Mouse (Mus musculus) thymus, adult 2 months (tissue): Measurements from ENCODE around the gene Gm13696. TPM values are rescaled to one million over a fixed set of nuclear protein-coding genes. Genes with fewer than 3 reads are reported as not detected.
"Not testable (repeated sequence)": the region's sequence is repeated elsewhere in the genome, so short reads cannot be mapped to it uniquely, and the experiment has no call there.

Experiments used
- DNase-seq: peaks from one replicate; pipeline ENCODE4 v3.0.0; 2021
- H3K27ac ChIP-seq: fragments of 200-500 bp; 2 replicates; pipeline ENCODE4 v1.5.1; 2012; ENCODE audit warnings: low read length, control low read depth; ENCODE audit not compliant: control insufficient read depth, insufficient read depth
- H3K27me3 ChIP-seq: fragments of 200-500 bp; 2 replicates; pipeline ENCODE4 v1.6.1; 2012; ENCODE audit warnings: mild to moderate bottlenecking, low read length, moderate library complexity, mixed read lengths; ENCODE audit not compliant: control insufficient read depth, insufficient read depth
- H3K36me3 ChIP-seq: fragments of 200-500 bp; 2 replicates; pipeline ENCODE4 v1.6.1; 2012; ENCODE audit warnings: mild to moderate bottlenecking, low read length, moderate library complexity; ENCODE audit not compliant: control insufficient read depth, insufficient read depth
- H3K4me1 ChIP-seq: fragments of 200-500 bp; replicated peaks from 2 replicates; pipeline ENCODE4 v1.6.1; 2012; ENCODE audit warnings: low read length; ENCODE audit not compliant: control insufficient read depth, insufficient read depth
- H3K4me3 ChIP-seq: fragments of 200-500 bp; 2 replicates; pipeline ENCODE4 v1.5.1; 2012; ENCODE audit warnings: mild to moderate bottlenecking, low read length, control low read depth, moderate library complexity; ENCODE audit not compliant: control insufficient read depth, insufficient read depth
- CTCF ChIP-seq: fragments of 200-500 bp; IDR thresholded peaks from 2 replicates; pipeline ENCODE4 v1.5.1; 2012; ENCODE audit warnings: mild to moderate bottlenecking, control low read depth, low read length, moderate library complexity, borderline replicate concordance; ENCODE audit not compliant: control insufficient read depth, poor library complexity, insufficient read depth; ENCODE audit errors: extremely low read depth
- POLR2A ChIP-seq: fragments of 200-500 bp; IDR thresholded peaks from 2 replicates; pipeline ENCODE4 v1.6.1; 2012; ENCODE audit warnings: mild to moderate bottlenecking, low read length, control low read depth, moderate library complexity; ENCODE audit not compliant: control insufficient read depth, poor library complexity, insufficient read depth; ENCODE audit errors: extremely low read depth
- WGBS: fragments of 180-500 bp; shearing (Covaris S2); methylation state at CpG from one replicate; pipeline ENCODE4 v1.1.7; 2018; 5-methylcytosine and 5-hydroxymethylcytosine counted together
- polyA plus RNA-seq: library from polyadenylated mRNA; depleted of rRNA; stranded (reverse); fragments of >200 nt; gene quantifications from 2 replicates; pipeline ENCODE4 v1.2.3, GENCODE M21; 2012; rRNA removed

Gm13696 gene
- not detected in 2 replicates for polyA plus RNA-seq

DNA sequence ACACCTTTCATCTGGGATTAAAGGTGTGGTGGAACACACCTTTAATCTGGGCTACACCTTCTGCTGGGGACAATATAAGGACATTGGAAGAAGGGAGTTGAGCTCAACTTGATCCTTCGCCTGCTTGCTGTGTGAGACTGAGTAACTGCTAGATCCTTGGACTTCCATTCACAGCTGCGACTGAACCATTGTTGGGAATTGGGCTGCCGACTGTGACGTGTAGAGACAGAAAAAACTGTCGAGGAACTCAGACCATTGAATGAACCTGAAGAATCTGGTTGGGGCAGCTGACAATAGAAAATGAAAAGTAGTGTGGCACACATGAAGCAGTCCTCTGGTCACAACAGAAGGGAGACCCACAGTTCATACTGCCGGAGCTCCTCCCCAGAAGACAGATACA lies at the start of gene Gm13696:
Gene Gm13696 (plus strand): TSS at position 301 of the 400 bp plus-strand sequence.
- not testable (repeated sequence) for DNase-seq, H3K27me3 ChIP-seq, H3K4me1 ChIP-seq, H3K27ac ChIP-seq, H3K36me3 ChIP-seq, H3K4me3 ChIP-seq
- WGBS, result no CpG with 5 or more reads among the region's 6 CpGs

DNA sequence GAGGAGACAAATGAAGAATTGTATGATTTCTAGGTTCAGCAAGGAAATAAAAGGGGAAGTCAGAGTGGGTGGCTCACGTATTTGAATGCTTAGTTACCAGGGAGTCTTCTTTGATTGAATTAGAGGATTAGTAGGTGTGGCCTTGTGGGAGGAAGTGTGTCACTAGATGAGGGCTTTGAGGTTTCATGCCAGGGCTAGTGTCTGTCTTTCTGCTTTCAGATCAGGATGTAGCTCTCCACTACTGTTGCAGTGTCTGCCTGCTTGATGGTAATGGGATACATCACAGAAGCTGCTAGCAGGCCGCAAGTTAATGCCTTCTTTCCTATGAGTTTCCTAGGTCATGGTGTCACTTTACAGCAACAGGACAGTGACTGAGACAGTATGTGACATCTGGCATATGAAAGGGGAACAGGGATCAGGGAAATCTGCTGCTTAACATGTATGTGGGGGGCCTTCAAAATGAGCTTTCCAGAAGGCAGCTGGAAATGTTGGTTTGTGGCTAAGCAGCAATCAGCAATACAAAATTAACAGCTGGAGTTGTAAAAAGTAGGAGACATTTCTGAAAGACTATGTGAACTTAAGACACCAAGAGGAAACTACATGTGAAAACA lies 43.3 kb upstream of the Gm13696 start:
- Histone ChIP-seq H3K4me3 (no peak overlapping the region), H3K27me3 (no peaks in the 10 kb centered on the region), H3K27ac (no peak overlapping the region), H3K36me3 (no peaks in the 10 kb centered on the region), H3K4me1 (no peaks in the 10 kb centered on the region)
- no peak for TF ChIP-seq CTCF
- TF ChIP-seq POLR2A, result no peak
- DNase-seq, result no peak
- WGBS, result 7% methylated on average over 2 of the region's 2 CpGs

DNA sequence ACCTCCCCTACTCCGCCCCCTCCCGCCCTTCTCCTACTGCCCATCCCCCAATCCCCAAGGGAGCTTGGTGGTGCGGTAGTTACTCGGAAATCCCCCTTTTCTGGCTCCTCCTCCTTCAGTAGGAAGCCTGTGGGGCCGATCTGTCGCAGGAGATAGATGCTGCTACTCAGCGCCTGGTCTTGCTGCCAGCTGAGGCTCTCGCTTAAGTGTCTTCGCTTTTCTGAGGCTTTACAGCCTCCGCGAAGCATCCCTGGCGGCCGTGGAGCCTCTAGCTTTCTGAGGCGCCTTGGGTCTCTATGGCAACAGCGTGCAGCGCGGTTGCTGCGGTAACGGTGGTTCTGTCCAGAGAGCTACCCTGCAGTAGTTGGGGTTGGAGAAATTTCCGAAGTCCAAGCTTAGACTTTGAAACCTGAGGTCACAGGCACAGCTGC lies 32.0 kb upstream of the Gm13696 start, which contains the start of gene Zswim2:
Gene Zswim2 (minus strand): TSS at position 298 of the 431 bp plus-strand sequence.
- TF ChIP-seq POLR2A (no peak), CTCF (no peak)
- no peak within 1 kb of the TSS for H3K4me3 ChIP-seq

DNA sequence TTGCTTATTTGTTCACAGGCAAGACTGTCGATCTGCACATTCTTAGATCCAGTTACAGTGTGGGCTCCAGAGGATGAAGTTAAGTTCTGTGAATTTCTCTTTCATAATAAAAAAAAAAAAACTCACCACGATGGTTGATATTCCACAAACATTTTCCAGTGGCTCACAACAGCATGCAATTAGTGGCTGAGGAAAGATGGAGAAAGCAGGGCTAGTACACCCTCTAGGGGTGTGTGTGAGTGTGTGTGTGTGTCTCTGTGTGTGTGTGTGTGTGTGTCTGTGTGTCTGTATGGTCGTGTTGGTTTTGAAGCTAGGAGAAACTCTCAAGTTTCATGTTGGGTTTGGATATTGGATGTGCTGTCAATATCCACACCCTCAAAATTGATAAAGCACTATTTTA lies 31.5 kb upstream of the Gm13696 start:
- Histone ChIP-seq H3K27ac (no peak overlapping the region), H3K4me1 (0 out of 2 replicates have a peak, but pooled peaks cover 3% of the 10 kb centered on the region), H3K36me3 (no peaks in the 10 kb centered on the region), H3K4me3 (no peak overlapping the region), H3K27me3 (no peaks in the 10 kb centered on the region)
- no peak for DNase-seq
- TF ChIP-seq CTCF (no peak), POLR2A (no peak)
- WGBS, result 14% methylated on average over 3 of the region's 3 CpGs

More for the DNA sequence above, 32.0 kb upstream of the Gm13696 start, which contains the start of gene Zswim2:
- H3K27ac ChIP-seq, result no peak within 1 kb of the TSS
- 2% methylated on average over 20 of the region's 20 CpGs for WGBS
- H3K36me3 ChIP-seq, result no peaks in the 10 kb centered on the region
- H3K27me3 ChIP-seq, result no peaks in the 10 kb centered on the region
- peak; percentile 10 for DNase-seq
- 0 out of 2 replicates have a peak, but pooled peaks cover 3% of the 10 kb centered on the region for H3K4me1 ChIP-seq

DNA sequence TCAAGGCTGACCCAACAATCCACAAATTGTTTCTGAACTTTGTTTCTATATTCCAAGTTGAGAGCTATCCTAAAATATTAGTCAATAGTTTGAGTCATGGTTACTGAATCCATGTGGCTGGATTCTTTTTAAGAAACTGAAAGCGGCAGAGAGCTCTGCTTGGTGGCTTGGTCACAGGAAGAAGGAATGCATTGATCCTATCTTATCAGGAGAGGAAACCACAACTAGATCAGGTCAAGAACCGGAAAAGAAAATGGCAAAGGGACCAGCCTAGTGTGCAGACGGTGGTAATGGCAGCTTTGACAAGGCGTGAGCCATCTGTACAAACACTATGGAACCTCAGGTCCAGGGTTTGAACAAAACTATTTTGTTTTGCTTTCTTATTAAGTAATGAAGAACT lies 31.1 kb upstream of the Gm13696 start:
- H3K27me3 ChIP-seq, result no peaks in the 10 kb centered on the region
- 30% methylated on average over 4 of the region's 4 CpGs for WGBS
- no peak overlapping the region for H3K4me3 ChIP-seq
- H3K36me3 ChIP-seq, result no peaks in the 10 kb centered on the region
- TF ChIP-seq CTCF (no peak), POLR2A (no peak)
- H3K27ac ChIP-seq, result no peak overlapping the region
- DNase-seq, result no peak
- 0 out of 2 replicates have a peak, but pooled peaks cover 3% of the 10 kb centered on the region for H3K4me1 ChIP-seq

DNA sequence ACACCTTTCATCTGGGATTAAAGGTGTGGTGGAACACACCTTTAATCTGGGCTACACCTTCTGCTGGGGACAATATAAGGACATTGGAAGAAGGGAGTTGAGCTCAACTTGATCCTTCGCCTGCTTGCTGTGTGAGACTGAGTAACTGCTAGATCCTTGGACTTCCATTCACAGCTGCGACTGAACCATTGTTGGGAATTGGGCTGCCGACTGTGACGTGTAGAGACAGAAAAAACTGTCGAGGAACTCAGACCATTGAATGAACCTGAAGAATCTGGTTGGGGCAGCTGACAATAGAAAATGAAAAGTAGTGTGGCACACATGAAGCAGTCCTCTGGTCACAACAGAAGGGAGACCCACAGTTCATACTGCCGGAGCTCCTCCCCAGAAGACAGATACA lies 17.5 kb upstream of the Gm13696 start, which contains the start of gene Gm13698:
Gene Gm13698 (plus strand): TSS at position 301 of the 400 bp plus-strand sequence.
- not testable (repeated sequence) for DNase-seq, H3K27ac ChIP-seq, H3K36me3 ChIP-seq, H3K27me3 ChIP-seq, H3K4me3 ChIP-seq, H3K4me1 ChIP-seq
- WGBS, result no CpG with 5 or more reads among the region's 6 CpGs

DNA sequence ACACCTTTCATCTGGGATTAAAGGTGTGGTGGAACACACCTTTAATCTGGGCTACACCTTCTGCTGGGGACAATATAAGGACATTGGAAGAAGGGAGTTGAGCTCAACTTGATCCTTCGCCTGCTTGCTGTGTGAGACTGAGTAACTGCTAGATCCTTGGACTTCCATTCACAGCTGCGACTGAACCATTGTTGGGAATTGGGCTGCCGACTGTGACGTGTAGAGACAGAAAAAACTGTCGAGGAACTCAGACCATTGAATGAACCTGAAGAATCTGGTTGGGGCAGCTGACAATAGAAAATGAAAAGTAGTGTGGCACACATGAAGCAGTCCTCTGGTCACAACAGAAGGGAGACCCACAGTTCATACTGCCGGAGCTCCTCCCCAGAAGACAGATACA lies 11.7 kb upstream of the Gm13696 start, which contains the start of gene Gm13693:
Gene Gm13693 (plus strand): TSS at position 301 of the 400 bp plus-strand sequence.
- not testable (repeated sequence) for H3K27ac ChIP-seq, H3K4me1 ChIP-seq, H3K4me3 ChIP-seq, H3K27me3 ChIP-seq, DNase-seq, H3K36me3 ChIP-seq
- no CpG with 5 or more reads among the region's 6 CpGs for WGBS

DNA sequence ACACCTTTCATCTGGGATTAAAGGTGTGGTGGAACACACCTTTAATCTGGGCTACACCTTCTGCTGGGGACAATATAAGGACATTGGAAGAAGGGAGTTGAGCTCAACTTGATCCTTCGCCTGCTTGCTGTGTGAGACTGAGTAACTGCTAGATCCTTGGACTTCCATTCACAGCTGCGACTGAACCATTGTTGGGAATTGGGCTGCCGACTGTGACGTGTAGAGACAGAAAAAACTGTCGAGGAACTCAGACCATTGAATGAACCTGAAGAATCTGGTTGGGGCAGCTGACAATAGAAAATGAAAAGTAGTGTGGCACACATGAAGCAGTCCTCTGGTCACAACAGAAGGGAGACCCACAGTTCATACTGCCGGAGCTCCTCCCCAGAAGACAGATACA lies 5.9 kb upstream of the Gm13696 start, which contains the start of gene Gm13695:
Gene Gm13695 (plus strand): TSS at position 301 of the 400 bp plus-strand sequence.
- not testable (repeated sequence) for H3K27me3 ChIP-seq, H3K36me3 ChIP-seq, H3K4me3 ChIP-seq, H3K27ac ChIP-seq, H3K4me1 ChIP-seq, DNase-seq
- WGBS, result no CpG with 5 or more reads among the region's 6 CpGs

DNA sequence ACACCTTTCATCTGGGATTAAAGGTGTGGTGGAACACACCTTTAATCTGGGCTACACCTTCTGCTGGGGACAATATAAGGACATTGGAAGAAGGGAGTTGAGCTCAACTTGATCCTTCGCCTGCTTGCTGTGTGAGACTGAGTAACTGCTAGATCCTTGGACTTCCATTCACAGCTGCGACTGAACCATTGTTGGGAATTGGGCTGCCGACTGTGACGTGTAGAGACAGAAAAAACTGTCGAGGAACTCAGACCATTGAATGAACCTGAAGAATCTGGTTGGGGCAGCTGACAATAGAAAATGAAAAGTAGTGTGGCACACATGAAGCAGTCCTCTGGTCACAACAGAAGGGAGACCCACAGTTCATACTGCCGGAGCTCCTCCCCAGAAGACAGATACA lies 5.7 kb downstream of the Gm13696 start, which contains the start of gene Gm13694:
Gene Gm13694 (plus strand): TSS at position 301 of the 400 bp plus-strand sequence.
- DNase-seq, H3K36me3 ChIP-seq, H3K27ac ChIP-seq, H3K4me3 ChIP-seq, H3K4me1 ChIP-seq, H3K27me3 ChIP-seq: not testable (repeated sequence)
- no CpG with 5 or more reads among the region's 6 CpGs for WGBS

DNA sequence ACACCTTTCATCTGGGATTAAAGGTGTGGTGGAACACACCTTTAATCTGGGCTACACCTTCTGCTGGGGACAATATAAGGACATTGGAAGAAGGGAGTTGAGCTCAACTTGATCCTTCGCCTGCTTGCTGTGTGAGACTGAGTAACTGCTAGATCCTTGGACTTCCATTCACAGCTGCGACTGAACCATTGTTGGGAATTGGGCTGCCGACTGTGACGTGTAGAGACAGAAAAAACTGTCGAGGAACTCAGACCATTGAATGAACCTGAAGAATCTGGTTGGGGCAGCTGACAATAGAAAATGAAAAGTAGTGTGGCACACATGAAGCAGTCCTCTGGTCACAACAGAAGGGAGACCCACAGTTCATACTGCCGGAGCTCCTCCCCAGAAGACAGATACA lies 11.5 kb downstream of the Gm13696 start, which contains the start of gene Gm13697:
Gene Gm13697 (plus strand): TSS at position 301 of the 400 bp plus-strand sequence.
- no CpG with 5 or more reads among the region's 6 CpGs for WGBS
- H3K27ac ChIP-seq, H3K4me1 ChIP-seq, H3K27me3 ChIP-seq, H3K36me3 ChIP-seq, H3K4me3 ChIP-seq, DNase-seq: not testable (repeated sequence)
